Mouse (Mus musculus) MEL (cell line): ENCODE measurements at regions not wholly inside any gene's neighbourhood (a gene's known extent, or its start where the extent isn't known, plus 50 kb on each side); places are given as distances from the start of the nearest gene placed in this dataset.

Experiments used
- CHD1 ChIP-seq: IDR thresholded peaks from 2 replicates; pipeline ENCODE4 v1.6.1; 2012; ENCODE audit warnings: low read depth, mild to moderate bottlenecking, inconsistent platforms, low read length, improper control_type of control experiment
- CTCF ChIP-seq, 3 experiments: IDR thresholded peaks in 2 of 3; conservative IDR thresholded peaks in 1 of 3; 2 replicates each; pipeline ENCODE4 v1.5.1; 2011 to 2012; ENCODE audit warnings: low read length in 3 of 3, low read depth in 2 of 3, mild to moderate bottlenecking in 2 of 3, improper control_type of control experiment in 1 of 3, inconsistent platforms in 1 of 3, mixed read lengths in 1 of 3, moderate library complexity in 1 of 3; ENCODE audit not compliant: control insufficient read depth in 1 of 3, insufficient read depth in 1 of 3, poor library complexity in 1 of 3, severe bottlenecking in 1 of 3
- EP300 ChIP-seq, 2 experiments: IDR thresholded peaks; 2 replicates each; pipeline ENCODE4 v1.6.1; 2011; ENCODE audit warnings: improper control_type of control experiment in 2 of 2, low read length in 2 of 2, low read depth in 1 of 2, mild to moderate bottlenecking in 1 of 2
- KAT2A ChIP-seq: conservative IDR thresholded peaks from 2 replicates; pipeline ENCODE4 v1.6.1; 2012; ENCODE audit warnings: low read depth, low read length, improper control_type of control experiment, inconsistent platforms
- NELFE ChIP-seq: IDR thresholded peaks from 2 replicates; pipeline ENCODE4 v1.6.1; 2011; ENCODE audit warnings: low read depth, low read length, improper control_type of control experiment
- NRF1 ChIP-seq: IDR thresholded peaks from 2 replicates; pipeline ENCODE4 v1.6.1; 2014; ENCODE audit warnings: low read depth, mild to moderate bottlenecking, inconsistent platforms, low read length, improper control_type of control experiment, moderate library complexity; ENCODE audit not compliant: poor library complexity, insufficient read depth, severe bottlenecking
- POLR2A ChIP-seq, 2 experiments: IDR thresholded peaks; 2 replicates each; pipeline ENCODE4 v1.6.1; 2011 to 2012; ENCODE audit warnings: low read length in 2 of 2, mild to moderate bottlenecking in 2 of 2, control low read depth in 1 of 2, improper control_type of control experiment in 1 of 2, low read depth in 1 of 2, moderate library complexity in 1 of 2; ENCODE audit not compliant: control insufficient read depth in 1 of 2, insufficient read depth in 1 of 2, poor library complexity in 1 of 2
- POLR2AphosphoS2 ChIP-seq: IDR thresholded peaks from 2 replicates; pipeline ENCODE4 v1.6.1; 2011; ENCODE audit warnings: low read length, improper control_type of control experiment
- RAD21 ChIP-seq: IDR thresholded peaks from 2 replicates; pipeline ENCODE4 v1.6.1; 2011; ENCODE audit warnings: mild to moderate bottlenecking, low read depth, low read length, improper control_type of control experiment
- RCOR1 ChIP-seq: IDR thresholded peaks from 2 replicates; pipeline ENCODE4 v1.6.1; 2012; ENCODE audit warnings: low read depth, mild to moderate bottlenecking, inconsistent platforms, low read length, improper control_type of control experiment
- TCF12 ChIP-seq: IDR thresholded peaks from 2 replicates; pipeline ENCODE4 v1.6.1; 2014; ENCODE audit warnings: low read depth, mild to moderate bottlenecking, inconsistent platforms, low read length, improper control_type of control experiment, moderate library complexity
- USF1 ChIP-seq: IDR thresholded peaks from 2 replicates; pipeline ENCODE4 v1.6.1; 2014; ENCODE audit warnings: low read depth, mild to moderate bottlenecking, inconsistent platforms, low read length, improper control_type of control experiment, moderate library complexity
- USF2 ChIP-seq, 2 experiments: IDR thresholded peaks; 2 replicates each; pipeline ENCODE4 v1.6.1; 2011 to 2012; ENCODE audit warnings: improper control_type of control experiment in 2 of 2, low read length in 2 of 2, borderline replicate concordance in 1 of 2, inconsistent platforms in 1 of 2, low read depth in 1 of 2, mild to moderate bottlenecking in 1 of 2; ENCODE audit not compliant: insufficient read depth in 1 of 2

GRCm38 (mm10) chr2:178927038-178927660 lies 496.8 kb downstream of the Cdh26 start:
- TF ChIP-seq NRF1 (no peak), TCF12 (no peak), POLR2A (IDR thresholded peaks at IDR 0.05; ENCODE audit: control insufficient read depth in 1 of 2, insufficient read depth in 1 of 2, low read depth in 1 of 2, low read length in 2 of 2, poor library complexity in 1 of 2) (no peak), RAD21 (no peak), NELFE (no peak), POLR2AphosphoS2 (no peak), USF1 (no peak), CTCF (IDR thresholded peaks at IDR 0.05 in 2 of 3, conservative IDR thresholded peaks at IDR 0.05 in 1 of 3; ENCODE audit: control insufficient read depth in 1 of 3, insufficient read depth in 1 of 3, low read depth in 2 of 3, low read length in 3 of 3, poor library complexity in 1 of 3, severe bottlenecking in 1 of 3) (no peak), USF2 (IDR thresholded peaks at IDR 0.05; ENCODE audit: borderline replicate concordance in 1 of 2, insufficient read depth in 1 of 2, low read depth in 1 of 2, low read length in 2 of 2) (no peak), KAT2A (no peak), EP300 (IDR thresholded peaks at IDR 0.05; ENCODE audit: low read depth in 1 of 2, low read length in 2 of 2) (no peak), CHD1 (no peak), RCOR1 (no peak)
